Mouse (Mus musculus): ENCODE results near the gene Prpf18.

DNA sequence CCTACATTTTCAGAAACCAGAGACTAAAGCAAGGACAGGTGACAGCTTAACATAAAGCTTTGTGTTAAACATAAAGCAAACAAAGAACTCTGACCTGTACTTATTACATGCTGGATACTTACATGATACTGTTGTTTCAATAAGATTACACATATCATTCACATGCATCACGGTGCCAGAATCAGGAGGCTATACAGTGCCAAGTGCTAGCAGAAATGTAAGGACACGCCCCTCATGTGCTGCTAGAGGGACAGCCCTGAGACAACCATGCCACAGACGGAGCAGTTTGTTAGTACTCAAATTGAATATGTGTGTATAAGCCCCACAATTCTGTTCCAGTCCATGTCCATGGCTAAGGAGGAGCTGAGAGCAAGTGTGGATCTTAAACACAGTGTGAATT, 13.7 kb downstream of the Prpf18 start:
- TF ChIP-seq POLR2A (IDR thresholded peaks at IDR 0.05; ENCODE audit: borderline replicate concordance, low read depth, low read length) = no peak
- TF ChIP-seq CTCF (IDR thresholded peaks at IDR 0.05; ENCODE audit: low read depth, low read length) = no peak
